Mouse (Mus musculus): ENCODE results near the gene Rnf38.

- TF ChIP-seq CTCF (IDR thresholded peaks at IDR 0.05; ENCODE audit: control insufficient read depth, insufficient read depth, low read length) (no peak), POLR2A (IDR thresholded peaks at IDR 0.05; ENCODE audit: borderline replicate concordance, control insufficient read depth, low read depth, low read length) (no peak)
Measured at GRCm38 (mm10) chr4:44112741-44113140, 120.8 kb downstream of the Rnf38 start.

Data from bone marrow, adult 2 months (tissue).